Mouse (Mus musculus) erythroid progenitor cell, adult 5-6 weeks (primary cell): ENCODE measurements around the gene Baz2b. TPM values are rescaled to one million over a fixed set of nuclear protein-coding genes. Genes with fewer than 3 reads are reported as not detected.

Experiments
- total RNA-seq, 2 experiments: library from RNA; stranded (forward) in 1 of 2; stranded (reverse) in 1 of 2; fragments of 150-400 nt in 1 of 2; fragments of 186-747, 209-891 nt in 1 of 2; gene quantifications; 2 replicates each; pipeline versions ENCODE4 v1.2.3 to v1.2.4; 2015 to 2017; ENCODE audit warnings: low replicate concordance in 2 of 2

The Baz2b gene
- total RNA-seq, 2 experiments from 2014 or later = 80.9 to 104 TPM

Other genes starting within 250 kb of the Baz2b start
- gene March7, start within 50 bp of the Baz2b start, total RNA-seq (2015; ENCODE audit: low replicate concordance) = 65.2 and 68.7 TPM in 2 replicates
- 43.3 and 67.9 TPM in 2 replicates for gene March7, start within 50 bp of the Baz2b start, total RNA-seq (2017; ENCODE audit: low replicate concordance)
- 15.5 and 37.7 TPM in 2 replicates for gene Cd302, start 74.6 kb upstream of the Baz2b start, total RNA-seq (2015; ENCODE audit: low replicate concordance)
- 0.98 and 2.4 TPM in 2 replicates for gene Cd302, start 74.6 kb upstream of the Baz2b start, total RNA-seq (2017; ENCODE audit: low replicate concordance)
- 2.9 and 3.4 TPM in 2 replicates for gene Ly75, start 173.5 kb upstream of the Baz2b start, total RNA-seq (2015; ENCODE audit: low replicate concordance)
- 1.8 and 2.8 TPM in 2 replicates for gene Ly75, start 173.5 kb upstream of the Baz2b start, total RNA-seq (2017; ENCODE audit: low replicate concordance)